Mouse (Mus musculus) ES-Bruce4 (cell line): ENCODE data around the gene Cpd.

ENCODE experiments used
- CTCF ChIP-seq: IDR thresholded peaks from one replicate; pipeline ENCODE4 v1.8.1; 2011; ENCODE audit warnings: low read depth, low read length
- POLR2A ChIP-seq: IDR thresholded peaks from one replicate; pipeline ENCODE4 v1.8.1; 2011; ENCODE audit warnings: low read length; ENCODE audit not compliant: insufficient read depth

GRCm38 (mm10) chr11:76770566-76770965 is 76.3 kb downstream of the Cpd start:
- TF ChIP-seq CTCF, result no peak
- TF ChIP-seq POLR2A, result no peak
